Mouse (Mus musculus) heart, embryonic 16.5 days (tissue): ENCODE data around the gene Nbea. TPM values are rescaled to one million over a fixed set of nuclear protein-coding genes. Genes with fewer than 3 reads are reported as not detected.

Source experiments
- ATAC-seq: fragments of 200-750 bp; cut with Nextera tagmentation; replicated peaks from 2 replicates; pipeline ENCODE4 v1.8.0; 2017; ENCODE audit warnings: moderate number of reproducible peaks; ENCODE audit not compliant: insufficient read depth, low FRiP score; ENCODE audit errors: extremely low read depth
- H3K27ac ChIP-seq: fragments of 300-500 bp; sonication (generic); 2 replicates; pipeline ENCODE4 v1.5.1; 2014; ENCODE audit warnings: mild to moderate bottlenecking, low read length, control low read depth, moderate library complexity
- H3K27me3 ChIP-seq: fragments of 300-500 bp; sonication (generic); 2 replicates; pipeline ENCODE4 v1.6.1; 2014; ENCODE audit warnings: low read length, mixed read lengths; ENCODE audit not compliant: control insufficient read depth, insufficient read depth
- H3K36me3 ChIP-seq: fragments of 300-500 bp; sonication (generic); 2 replicates; pipeline ENCODE4 v1.6.1; 2014; ENCODE audit not compliant: control insufficient read depth, insufficient read depth
- H3K4me1 ChIP-seq: fragments of 300-500 bp; sonication (generic); 2 replicates; pipeline ENCODE4 v1.6.1; 2014; ENCODE audit warnings: low read length, mixed read lengths; ENCODE audit not compliant: control insufficient read depth, insufficient read depth
- H3K4me2 ChIP-seq: fragments of 300-500 bp; sonication (generic); 2 replicates; pipeline ENCODE4 v1.6.1; 2014; ENCODE audit warnings: low read depth, mild to moderate bottlenecking, control low read depth, low read length
- H3K4me3 ChIP-seq: fragments of 300-500 bp; sonication (generic); 2 replicates; pipeline ENCODE4 v1.5.1; 2014; ENCODE audit warnings: mild to moderate bottlenecking, control low read depth, low read length
- H3K9ac ChIP-seq: fragments of 300-500 bp; sonication (generic); 2 replicates; pipeline ENCODE4 v1.6.1; 2014; ENCODE audit warnings: low read length, control low read depth
- H3K9me3 ChIP-seq: fragments of 300-500 bp; sonication (generic); replicated peaks from 2 replicates; pipeline ENCODE4 v1.6.1; 2016; ENCODE audit warnings: low read length; ENCODE audit not compliant: control insufficient read depth
- WGBS: fragments of 180-500 bp; shearing (Covaris S2); extraction: QIAGEN DNeasy Blood & Tissue Kit; methylation state at CpG from one replicate; pipeline ENCODE4 v1.1.7; 2014; 5-methylcytosine and 5-hydroxymethylcytosine counted together
- polyA plus RNA-seq: library from polyadenylated mRNA; unstranded; fragments of >200 nt; fragmentation: Nextera tagmentation; extraction: Ambion mirVana; gene quantifications from 2 replicates; pipeline ENCODE4 v1.2.1, GENCODE M21; 2015

Gene Nbea
- polyA plus RNA-seq, 1 experiment from 2014 or later: 7.0 TPM

- ATAC-seq: peak; percentile 55; the same call in 1 of the 2 replicates
- peaks cover 8% of the 10 kb centered on the region for H3K4me1 ChIP-seq
- 32% methylated on average over 6 of the region's 6 CpGs for WGBS
- no peaks in the 10 kb centered on the region for H3K36me3 ChIP-seq
- H3K9ac ChIP-seq: no peak overlapping the region
- no peak overlapping the region for H3K27ac ChIP-seq
- no peaks in the 10 kb centered on the region for H3K27me3 ChIP-seq
- no peak overlapping the region for H3K4me3 ChIP-seq
- no peaks in the 10 kb centered on the region for H3K9me3 ChIP-seq
- H3K4me2 ChIP-seq: no peak overlapping the region
These were observed 481.9 kb downstream of the Nbea start for GRCm38 (mm10) chr3:55701632-55702031.

GRCm38 (mm10) chr3:55697174-55697573, 486.3 kb downstream of the Nbea start:
- Histone ChIP-seq H3K4me1 (peaks cover 12% of the 10 kb centered on the region), H3K9me3 (no peaks in the 10 kb centered on the region), H3K4me3 (no peak overlapping the region), H3K9ac (no peak overlapping the region), H3K36me3 (no peaks in the 10 kb centered on the region), H3K27ac (no peak overlapping the region), H3K4me2 (no peak overlapping the region), H3K27me3 (no peaks in the 10 kb centered on the region)
- ATAC-seq: no peak
- 85% methylated on average over 2 of the region's 2 CpGs for WGBS

- H3K27ac ChIP-seq: no peak overlapping the region
- WGBS: 25% methylated on average over 4 of the region's 4 CpGs
- H3K4me1 ChIP-seq: peaks cover 5% of the 10 kb centered on the region
- no peak overlapping the region for H3K4me3 ChIP-seq
- H3K9ac ChIP-seq: no peak overlapping the region
- no peak overlapping the region for H3K4me2 ChIP-seq
- no peaks in the 10 kb centered on the region for H3K9me3 ChIP-seq
- ATAC-seq: no peak; the same call in 1 of the 2 replicates
- no peaks in the 10 kb centered on the region for H3K27me3 ChIP-seq
- 0 out of 2 replicates have a peak, but pooled peaks cover 2% of the 10 kb centered on the region for H3K36me3 ChIP-seq
These were observed 490.4 kb downstream of the Nbea start for GRCm38 (mm10) chr3:55693073-55693472.

- Histone ChIP-seq H3K4me2 (no peak overlapping the region), H3K9ac (no peak overlapping the region), H3K27ac (no peak overlapping the region), H3K9me3 (no peaks in the 10 kb centered on the region), H3K4me1 (peaks cover 7% of the 10 kb centered on the region), H3K4me3 (no peak overlapping the region), H3K27me3 (no peaks in the 10 kb centered on the region), H3K36me3 (0 out of 2 replicates have a peak, but pooled peaks cover 2% of the 10 kb centered on the region)
- ATAC-seq: no peak
- 23% methylated on average over 1 of the region's 1 CpGs for WGBS
These were observed 495.4 kb downstream of the Nbea start for GRCm38 (mm10) chr3:55688098-55688497.

- WGBS: 88% methylated on average over 6 of the region's 6 CpGs
- no peak overlapping the region for H3K27ac ChIP-seq
- no peaks in the 10 kb centered on the region for H3K9me3 ChIP-seq
- no peaks in the 10 kb centered on the region for H3K27me3 ChIP-seq
- peaks cover 3% of the 10 kb centered on the region; the same call in 1 of the 2 replicates for H3K4me1 ChIP-seq
- no peak for ATAC-seq
- H3K36me3 ChIP-seq: 0 out of 2 replicates have a peak, but pooled peaks cover 2% of the 10 kb centered on the region
- no peak overlapping the region for H3K4me3 ChIP-seq
- H3K9ac ChIP-seq: no peak overlapping the region
- H3K4me2 ChIP-seq: no peak overlapping the region
These were observed 496.5 kb downstream of the Nbea start for GRCm38 (mm10) chr3:55686993-55687392.

GRCm38 (mm10) chr3:55685627-55686026, 497.9 kb downstream of the Nbea start:
- H3K4me1 ChIP-seq: peaks cover 3% of the 10 kb centered on the region; the same call in 1 of the 2 replicates
- H3K4me3 ChIP-seq: no peak overlapping the region
- ATAC-seq: no peak
- WGBS: 80% methylated on average over 6 of the region's 6 CpGs
- H3K36me3 ChIP-seq: 0 out of 2 replicates have a peak, but pooled peaks cover 2% of the 10 kb centered on the region
- no peaks in the 10 kb centered on the region for H3K9me3 ChIP-seq
- no peak overlapping the region for H3K9ac ChIP-seq
- H3K27me3 ChIP-seq: no peaks in the 10 kb centered on the region
- no peak overlapping the region for H3K27ac ChIP-seq
- H3K4me2 ChIP-seq: no peak overlapping the region

GRCm38 (mm10) chr3:55684892-55685291, 498.6 kb downstream of the Nbea start:
- Histone ChIP-seq H3K36me3 (no peaks in the 10 kb centered on the region), H3K27ac (no peak overlapping the region), H3K27me3 (no peaks in the 10 kb centered on the region), H3K4me2 (no peak overlapping the region), H3K9me3 (no peaks in the 10 kb centered on the region), H3K9ac (no peak overlapping the region), H3K4me3 (no peak overlapping the region), H3K4me1 (peaks cover 3% of the 10 kb centered on the region; the same call in 1 of the 2 replicates)
- 64% methylated on average over 4 of the region's 4 CpGs for WGBS
- ATAC-seq: no peak

- H3K4me3 ChIP-seq: no peak overlapping the region
- H3K9me3 ChIP-seq: no peaks in the 10 kb centered on the region
- 31% methylated on average over 2 of the region's 2 CpGs for WGBS
- ATAC-seq: 0 out of 2 replicates have a peak, but pooled peaks have one; percentile 49
- no peaks in the 10 kb centered on the region for H3K27me3 ChIP-seq
- no peak overlapping the region for H3K27ac ChIP-seq
- H3K9ac ChIP-seq: no peak overlapping the region
- peaks cover 8% of the 10 kb centered on the region; the same call in 1 of the 2 replicates for H3K4me1 ChIP-seq
- H3K36me3 ChIP-seq: no peaks in the 10 kb centered on the region
- H3K4me2 ChIP-seq: no peak overlapping the region
These were observed 505.8 kb downstream of the Nbea start for GRCm38 (mm10) chr3:55677691-55678090.

- H3K36me3 ChIP-seq: no peaks in the 10 kb centered on the region
- peaks cover 8% of the 10 kb centered on the region; the same call in 1 of the 2 replicates for H3K4me1 ChIP-seq
- 81% methylated on average over 7 of the region's 7 CpGs for WGBS
- H3K27ac ChIP-seq: no peak overlapping the region
- H3K9ac ChIP-seq: no peak overlapping the region
- no peak overlapping the region for H3K4me2 ChIP-seq
- H3K9me3 ChIP-seq: no peaks in the 10 kb centered on the region
- H3K4me3 ChIP-seq: no peak overlapping the region
- no peak for ATAC-seq
- no peaks in the 10 kb centered on the region for H3K27me3 ChIP-seq
These were observed 509.3 kb downstream of the Nbea start for GRCm38 (mm10) chr3:55674185-55674584.
